Mouse (Mus musculus) granulocyte monocyte progenitor cell, adult 5-6 weeks (primary cell): Measurements from ENCODE around the gene Tigar. TPM values are rescaled to one million over a fixed set of nuclear protein-coding genes. Genes with fewer than 3 reads are reported as not detected.

Experiments
- ATAC-seq: replicated peaks from 2 replicates; pipeline ENCODE4 v1.8.0; 2016; ENCODE audit warnings: mild to moderate bottlenecking, moderate TSS enrichment, inconsistent platforms; ENCODE audit not compliant: poor library complexity, severe bottlenecking
- total RNA-seq, 2 experiments: library from RNA; stranded (forward) in 1 of 2; stranded (reverse) in 1 of 2; fragments of 200-712, 200-1000 nt in 1 of 2; fragments of >200 nt in 1 of 2; fragmentation: Nextera tagmentation in 1 of 2; gene quantifications; 2 replicates each; pipeline ENCODE4 v1.2.3; 2014 to 2017

The Tigar gene
- 10.7 and 11.6 TPM in 2 replicates for total RNA-seq (2014; fragmentation: Nextera tagmentation)
- total RNA-seq (2017) = 12.8 and 18.5 TPM in 2 replicates

DNA sequence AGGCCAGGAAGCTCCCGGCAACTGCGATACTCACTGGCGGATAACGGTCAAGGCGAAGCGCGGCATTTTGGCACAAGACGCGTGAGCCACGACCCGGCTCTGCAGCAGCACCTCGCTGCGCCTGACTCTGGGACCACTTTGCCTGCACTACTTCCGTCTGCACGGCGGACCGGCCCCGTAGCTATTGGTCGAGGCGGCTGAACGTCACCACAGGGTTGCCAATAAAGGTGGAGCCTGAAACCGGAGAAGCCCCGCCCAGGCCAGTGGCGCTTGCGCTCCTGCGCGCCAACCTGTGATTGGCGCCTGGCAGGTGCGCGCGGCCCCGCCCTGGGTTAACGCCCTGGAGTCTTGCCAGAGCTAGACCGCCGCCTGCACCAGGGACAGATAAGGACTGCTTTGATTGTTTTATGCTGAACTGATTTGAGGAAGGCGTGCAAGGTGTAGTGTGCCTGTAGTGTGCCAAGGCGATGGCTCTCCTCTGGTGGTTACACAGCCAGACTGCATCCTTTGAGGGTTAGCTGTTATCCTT is at the start of gene Tigar:
Gene Tigar (minus strand): TSS at position 156 of the 529 bp plus-strand sequence.
- peak; percentile 96 for ATAC-seq

DNA sequence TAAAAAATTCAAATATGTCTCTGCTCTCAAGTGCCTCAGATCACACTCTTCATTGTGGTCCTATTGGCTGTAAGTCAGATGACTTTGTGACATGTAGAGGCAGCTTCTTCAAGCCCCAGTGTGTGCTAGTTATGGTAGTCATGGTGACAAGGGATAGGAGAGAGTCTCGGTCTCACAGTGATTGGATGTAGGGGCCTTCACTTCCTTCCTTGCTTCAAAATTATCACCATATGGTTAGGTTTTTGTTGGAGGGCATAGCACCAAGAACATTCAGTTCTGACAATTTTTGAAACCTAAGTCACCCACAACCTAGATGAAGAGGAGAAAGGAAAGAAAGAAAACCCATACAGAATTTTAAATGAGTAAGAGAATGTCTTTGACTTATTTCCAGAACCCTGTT is 48.0 kb upstream of the Tigar start:
- ATAC-seq = no peak

DNA sequence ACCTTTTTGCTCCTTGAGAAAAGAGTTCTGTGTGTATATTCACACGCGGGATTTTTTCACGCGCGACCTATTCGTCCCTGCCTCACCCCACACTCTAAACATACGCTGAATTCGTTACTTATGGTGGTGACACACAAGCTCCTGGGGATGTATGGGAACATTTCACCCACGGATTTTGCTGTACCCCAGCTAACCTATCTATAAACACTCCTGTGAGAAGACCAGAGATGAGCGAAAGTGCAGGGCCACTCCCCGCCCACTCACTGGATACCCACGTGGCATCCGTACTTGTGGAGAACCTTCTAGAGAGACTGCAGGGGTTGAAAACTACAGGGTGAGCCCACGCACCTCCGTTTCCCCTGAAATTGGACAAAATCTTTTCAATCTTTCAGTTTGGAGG is 46.1 kb upstream of the Tigar start:
- ATAC-seq = no peak

DNA sequence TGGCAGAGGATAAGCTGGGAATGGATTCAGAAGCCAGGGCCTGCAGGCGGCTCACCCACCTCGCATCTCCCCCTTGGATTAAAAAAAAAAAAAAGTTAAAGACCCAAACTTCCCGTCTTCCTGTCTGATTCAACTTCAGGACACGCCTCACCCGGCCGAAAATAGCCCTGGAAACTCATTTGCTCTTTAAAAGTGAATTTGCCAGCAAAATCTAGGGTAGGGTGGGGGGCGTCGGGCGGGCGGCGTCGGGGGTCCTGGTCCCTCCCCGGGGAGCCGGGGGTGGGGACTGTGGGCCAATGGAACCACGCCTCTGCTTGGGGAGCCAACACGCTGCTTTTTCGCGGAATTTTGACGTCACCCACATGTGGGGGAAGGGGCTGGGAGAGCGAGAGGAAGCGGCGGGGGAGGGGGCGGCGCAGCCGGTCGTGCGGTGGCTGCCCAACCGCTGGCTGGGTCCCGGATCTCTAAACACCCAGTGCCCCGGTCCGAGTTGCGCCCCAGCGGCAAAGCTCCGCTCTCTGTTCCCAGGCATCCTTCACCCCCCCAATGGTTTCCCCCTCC is 45.4 kb upstream of the Tigar start:
- ATAC-seq = peak; percentile 13

GRCm38 (mm10) chr6:127153972-127154707 is 44.8 kb upstream of the Tigar start:
- no peak for ATAC-seq

- no peak for ATAC-seq
Measured at GRCm38 (mm10) chr6:127153296-127153800, 44.0 kb upstream of the Tigar start.

GRCm38 (mm10) chr6:127152106-127152951 is 43.0 kb upstream of the Tigar start, which contains the start of gene Ccnd2:
Gene Ccnd2 (minus strand): TSS chr6:127152193.
- ATAC-seq = peak; percentile 28

DNA sequence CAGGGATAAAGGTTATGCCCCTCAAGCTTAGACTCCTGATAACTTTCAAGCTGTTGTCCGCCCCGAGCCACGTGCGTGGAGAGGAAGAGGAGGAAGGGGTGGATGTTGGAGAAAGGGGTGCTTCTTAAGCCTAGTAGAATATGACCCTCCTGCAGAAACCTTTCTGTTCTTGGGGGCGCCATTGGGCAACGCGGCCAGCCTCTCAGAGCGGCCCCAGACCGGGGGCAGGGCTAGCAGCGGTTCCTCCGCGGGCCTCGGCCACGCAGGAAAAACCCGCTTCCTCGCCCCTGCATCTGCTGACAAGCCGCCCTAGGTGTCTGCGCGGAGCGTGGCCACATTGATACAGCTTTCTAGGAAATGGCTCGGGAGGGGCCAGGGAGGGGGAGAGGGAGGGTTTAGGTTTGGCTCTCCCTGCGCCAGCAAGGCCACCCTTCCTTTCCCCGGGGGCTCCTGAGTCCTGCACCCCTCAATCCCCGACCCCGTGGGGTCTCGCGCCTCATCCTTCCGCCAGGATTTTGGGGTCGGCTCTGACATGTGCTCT is 42.3 kb upstream of the Tigar start:
- peak; percentile 23 for ATAC-seq

GRCm38 (mm10) chr6:127150663-127151564 is 41.6 kb upstream of the Tigar start:
- ATAC-seq = peak; percentile 44

DNA sequence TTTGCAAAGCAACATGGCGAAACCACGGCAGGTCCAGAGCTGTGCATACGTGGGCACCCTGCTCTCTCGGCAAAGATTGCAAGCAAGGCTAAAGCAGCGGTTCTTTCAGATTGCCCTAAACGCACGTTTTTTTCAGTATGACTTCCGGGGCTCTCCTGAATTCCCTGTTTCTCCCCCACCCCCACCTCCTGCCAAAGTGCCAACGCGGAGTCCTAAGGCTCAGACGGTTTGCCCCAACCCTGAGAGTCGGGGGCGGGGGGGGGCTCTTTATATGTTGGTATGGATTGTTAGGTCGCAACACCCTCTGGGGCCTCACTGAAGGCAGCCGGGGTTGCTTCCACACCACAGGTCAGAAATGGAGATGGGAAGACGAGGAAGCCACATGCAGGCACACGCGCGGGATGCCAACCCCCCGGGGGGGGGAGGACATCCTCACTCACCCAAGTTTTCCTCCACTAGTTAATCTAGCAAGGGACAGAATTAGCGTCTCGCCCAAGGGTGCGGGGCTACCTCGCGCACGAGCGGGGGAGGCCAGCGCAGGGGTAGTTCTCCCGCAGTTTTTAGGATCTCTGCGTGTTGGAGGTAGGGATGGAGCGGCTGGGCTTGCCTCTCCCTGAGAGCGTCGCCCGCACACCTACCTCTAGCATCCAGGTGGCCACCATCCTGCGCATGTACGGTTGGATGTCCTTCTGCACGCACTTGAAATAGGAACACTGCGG is 40.7 kb upstream of the Tigar start:
- no peak for ATAC-seq

DNA sequence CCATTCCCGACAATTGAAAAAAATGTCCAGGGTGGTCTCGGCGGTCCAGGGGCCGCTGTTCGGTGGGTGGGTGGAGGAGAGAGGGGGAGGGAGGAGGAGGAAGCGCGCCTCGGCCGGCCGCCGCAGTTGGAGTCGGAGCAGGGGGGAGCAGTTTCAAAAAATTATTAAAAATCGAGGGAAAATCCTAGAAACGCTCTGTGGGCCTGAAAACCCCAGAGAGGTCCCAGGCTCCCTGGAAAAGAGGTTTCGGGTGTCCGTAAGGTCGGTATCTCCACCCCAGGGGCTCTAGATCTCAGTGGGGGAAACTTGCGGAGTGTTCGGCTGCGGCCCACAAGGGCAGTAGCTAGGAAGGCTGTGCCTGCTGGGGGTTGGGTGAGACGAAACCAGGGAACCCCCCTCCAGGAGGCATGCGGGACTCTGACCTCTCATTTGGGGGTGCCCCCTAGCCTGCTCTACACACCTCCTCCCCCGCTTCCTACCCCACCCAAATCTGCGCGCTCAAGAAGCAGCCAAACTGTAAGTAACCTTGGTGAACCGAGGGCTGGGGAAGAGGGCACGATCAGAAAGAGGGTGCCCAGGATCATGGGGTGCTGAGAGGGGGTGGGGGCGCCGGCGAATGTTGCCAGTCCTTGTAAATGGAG is 40.1 kb upstream of the Tigar start:
- ATAC-seq = no peak

GRCm38 (mm10) chr6:127148526-127149302 is 39.4 kb upstream of the Tigar start:
- ATAC-seq = no peak

GRCm38 (mm10) chr6:127147665-127148064 is 38.3 kb upstream of the Tigar start:
- peak; percentile 18 for ATAC-seq

GRCm38 (mm10) chr6:127146322-127146947 is 37.1 kb upstream of the Tigar start:
- no peak for ATAC-seq

DNA sequence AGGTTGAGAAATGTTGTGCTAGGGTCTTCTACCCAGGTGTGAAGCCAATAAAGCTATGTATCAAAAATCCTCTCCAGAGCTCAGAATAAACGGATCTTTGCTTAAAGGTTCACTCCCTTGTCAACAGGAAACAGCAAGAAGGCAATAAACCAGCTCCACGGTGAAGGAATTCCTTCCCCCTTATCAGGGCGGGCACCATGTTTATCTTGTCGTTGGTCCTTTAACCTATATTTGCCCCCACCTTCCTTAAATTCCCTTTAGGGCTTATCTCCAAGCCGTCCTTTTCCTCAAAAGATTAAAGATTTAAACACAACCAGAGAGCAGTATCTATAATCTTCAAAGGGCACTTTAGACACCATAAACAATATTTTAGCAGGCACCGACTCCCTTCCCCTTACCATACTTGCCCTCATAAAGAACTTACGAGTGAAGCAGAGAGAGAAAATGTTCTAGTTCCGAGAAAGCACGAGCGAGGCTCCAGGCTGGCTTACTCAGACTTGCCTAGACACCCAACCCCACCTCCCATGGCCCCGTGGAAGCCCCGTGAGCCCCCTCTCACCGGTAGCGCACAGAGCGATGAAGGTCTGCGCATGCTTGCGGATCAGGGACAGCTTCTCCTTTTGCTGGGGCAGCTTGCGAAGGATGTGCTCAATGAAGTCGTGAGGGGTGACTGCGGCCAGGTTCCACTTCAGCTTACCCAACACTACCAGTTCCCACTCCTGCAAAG is 36.3 kb upstream of the Tigar start:
- peak; percentile 13 for ATAC-seq

- no peak for ATAC-seq
Measured at GRCm38 (mm10) chr6:127143576-127144288, 34.4 kb upstream of the Tigar start.
